Mouse (Mus musculus): Measurements from ENCODE around the gene Akr1c19. TPM values are rescaled to one million over a fixed set of nuclear protein-coding genes. Genes with fewer than 3 reads are reported as not detected.
A peak's percentile ranks its signal among the peaks of the same experiment; 100 is the strongest.

Gene Akr1c19
- total and polyA plus RNA-seq, 3 experiments = not detected

DNA sequence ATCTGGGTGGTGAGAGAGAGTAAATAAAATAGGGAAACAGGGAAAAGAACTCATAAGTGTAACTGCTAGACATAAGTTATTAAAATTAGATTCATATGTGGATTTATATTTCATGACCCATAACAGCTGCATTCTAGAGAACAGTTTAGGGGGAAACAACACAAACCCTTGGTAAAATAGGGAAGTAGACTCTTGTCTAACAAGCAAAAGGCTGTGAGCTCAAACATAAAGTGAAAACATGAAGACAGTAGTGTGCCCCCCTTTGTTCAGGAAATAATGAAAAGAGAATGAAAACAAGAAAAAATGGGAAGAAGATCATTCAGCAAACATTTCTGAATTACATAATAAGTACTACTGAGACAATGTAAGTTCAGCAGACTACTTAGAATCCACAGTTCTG lies 42.4 kb downstream of the Akr1c19 start:
- H3K27ac ChIP-seq (ENCODE audit: control insufficient read depth, low read depth, low read length) = no peak overlapping the region
- no peaks in the 10 kb centered on the region for H3K79me2 ChIP-seq (ENCODE audit: control insufficient read depth, insufficient read depth, low read length, poor library complexity)
- no peak overlapping the region for H3K9ac ChIP-seq (ENCODE audit: control insufficient read depth, low read depth, low read length, poor library complexity, severe bottlenecking)
- no peak for TF ChIP-seq RCOR1 (IDR thresholded peaks at IDR 0.05; ENCODE audit: low read depth, low read length)
- TF ChIP-seq GATA1 (IDR thresholded peaks at IDR 0.05; ENCODE audit: low read depth, low read length) = no peak
- no peak for TF ChIP-seq CTCF (IDR thresholded peaks at IDR 0.05 in 2 of 3, conservative IDR thresholded peaks at IDR 0.05 in 1 of 3; ENCODE audit: control insufficient read depth in 1 of 3, insufficient read depth in 1 of 3, low read depth in 2 of 3, low read length in 3 of 3, poor library complexity in 1 of 3, severe bottlenecking in 1 of 3)
- H3K9me3 ChIP-seq (replicated peaks; ENCODE audit: insufficient read depth, low read length) = no peaks in the 10 kb centered on the region
- no peak overlapping the region for H3K4me3 ChIP-seq (ENCODE audit: control insufficient read depth in 1 of 2, insufficient read depth in 1 of 2, low read depth in 2 of 2, low read length in 2 of 2)
- DNase-seq (ENCODE audit: low read depth, low spot score) = peak; percentile 13
- H3K4me1 ChIP-seq (ENCODE audit: control insufficient read depth in 1 of 2, insufficient read depth in 2 of 2, low read length in 2 of 2) = no peaks in the 10 kb centered on the region
- no peaks in the 10 kb centered on the region for H3K36me3 ChIP-seq (ENCODE audit: control insufficient read depth in 1 of 2, insufficient read depth in 2 of 2, low read length in 2 of 2)
- H3K27me3 ChIP-seq (ENCODE audit: control insufficient read depth in 1 of 2, insufficient read depth in 2 of 2, low read length in 2 of 2) = no peaks in the 10 kb centered on the region

DNA sequence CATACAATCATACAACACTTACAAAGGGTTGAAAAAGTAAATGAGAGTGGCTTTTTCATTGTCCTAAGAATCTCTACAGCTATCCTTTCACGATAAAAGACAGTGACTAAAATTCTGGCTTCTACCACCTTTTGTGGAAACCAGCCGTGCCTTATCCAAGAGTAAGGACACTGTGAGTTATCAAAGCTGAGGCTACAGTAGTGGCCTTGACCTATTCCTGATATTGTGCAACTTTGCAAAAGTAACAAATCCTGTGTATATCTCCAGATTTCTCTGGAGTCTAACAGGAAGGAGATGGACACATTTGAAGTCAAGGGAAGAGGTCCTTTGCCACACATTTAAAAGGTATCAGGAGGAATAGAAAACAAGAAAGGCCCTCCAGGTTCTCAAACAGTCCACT lies 49.0 kb downstream of the Akr1c19 start:
- DNase-seq (ENCODE audit: low read depth, low spot score) = no peak
- Histone ChIP-seq H3K79me2 (ENCODE audit: control insufficient read depth, insufficient read depth, low read length, poor library complexity) (no peaks in the 10 kb centered on the region), H3K27me3 (ENCODE audit: control insufficient read depth in 1 of 2, insufficient read depth in 2 of 2, low read length in 2 of 2) (no peaks in the 10 kb centered on the region), H3K4me1 (ENCODE audit: control insufficient read depth in 1 of 2, insufficient read depth in 2 of 2, low read length in 2 of 2) (no peaks in the 10 kb centered on the region), H3K9ac (ENCODE audit: control insufficient read depth, low read depth, low read length, poor library complexity, severe bottlenecking) (no peak overlapping the region), H3K9me3 (replicated peaks; ENCODE audit: insufficient read depth, low read length) (no peaks in the 10 kb centered on the region), H3K27ac (ENCODE audit: control insufficient read depth, low read depth, low read length) (no peak overlapping the region), H3K36me3 (ENCODE audit: control insufficient read depth in 1 of 2, insufficient read depth in 2 of 2, low read length in 2 of 2) (no peaks in the 10 kb centered on the region), H3K4me3 (ENCODE audit: control insufficient read depth in 1 of 2, insufficient read depth in 1 of 2, low read depth in 2 of 2, low read length in 2 of 2) (no peak overlapping the region)
- TF ChIP-seq ZNF384 (IDR thresholded peaks at IDR 0.05; ENCODE audit: low read depth, low read length) (no peak), CTCF (IDR thresholded peaks at IDR 0.05 in 2 of 3, conservative IDR thresholded peaks at IDR 0.05 in 1 of 3; ENCODE audit: control insufficient read depth in 1 of 3, insufficient read depth in 1 of 3, low read depth in 2 of 3, low read length in 3 of 3, poor library complexity in 1 of 3, severe bottlenecking in 1 of 3) (no peak), SMC3 (IDR thresholded peaks at IDR 0.05; ENCODE audit: low read depth, low read length) (no peak), NRF1 (IDR thresholded peaks at IDR 0.05; ENCODE audit: insufficient read depth, low read depth, low read length, poor library complexity, severe bottlenecking) (no peak), POLR2AphosphoS2 (IDR thresholded peaks at IDR 0.05; ENCODE audit: low read length) (no peak), ZMIZ1 (IDR thresholded peaks at IDR 0.05; ENCODE audit: low read depth, low read length) (no peak), TCF12 (IDR thresholded peaks at IDR 0.05; ENCODE audit: low read depth, low read length) (no peak), CHD1 (IDR thresholded peaks at IDR 0.05; ENCODE audit: low read depth, low read length) (no peak), POLR2AphosphoS5 (IDR thresholded peaks at IDR 0.05; ENCODE audit: borderline replicate concordance, low read depth, low read length) (no peak), USF1 (IDR thresholded peaks at IDR 0.05; ENCODE audit: low read depth, low read length) (no peak), RCOR1 (IDR thresholded peaks at IDR 0.05; ENCODE audit: low read depth, low read length) (no peak), MYC (IDR thresholded peaks at IDR 0.05; ENCODE audit: low read depth, low read length) (no peak), UBTF (IDR thresholded peaks at IDR 0.05; ENCODE audit: borderline replicate concordance, insufficient read depth, low read depth, low read length) (no peak), MXI1 (IDR thresholded peaks at IDR 0.05; ENCODE audit: low read depth, low read length) (no peak), GABPA (IDR thresholded peaks at IDR 0.05; ENCODE audit: low read depth, low read length) (no peak), ETS1 (IDR thresholded peaks at IDR 0.05; ENCODE audit: low read depth, low read length) (no peak)
